Mouse (Mus musculus) fibroblast of lung, adult 2 months (primary cell): ENCODE measurements at regions not wholly inside any gene's neighbourhood (a gene's known extent, or its start where the extent isn't known, plus 50 kb on each side); places are given as distances from the start of the nearest gene placed in this dataset.

Experiments used
- DNase-seq: peaks from one replicate; pipeline ENCODE4 v3.0.0-alpha.2; 2011; ENCODE audit warnings: low read depth

- no peak for DNase-seq
These were observed 76.6 kb upstream of the Mkln1 start for GRCm38 (mm10) chr6:31321902-31322301.

DNA sequence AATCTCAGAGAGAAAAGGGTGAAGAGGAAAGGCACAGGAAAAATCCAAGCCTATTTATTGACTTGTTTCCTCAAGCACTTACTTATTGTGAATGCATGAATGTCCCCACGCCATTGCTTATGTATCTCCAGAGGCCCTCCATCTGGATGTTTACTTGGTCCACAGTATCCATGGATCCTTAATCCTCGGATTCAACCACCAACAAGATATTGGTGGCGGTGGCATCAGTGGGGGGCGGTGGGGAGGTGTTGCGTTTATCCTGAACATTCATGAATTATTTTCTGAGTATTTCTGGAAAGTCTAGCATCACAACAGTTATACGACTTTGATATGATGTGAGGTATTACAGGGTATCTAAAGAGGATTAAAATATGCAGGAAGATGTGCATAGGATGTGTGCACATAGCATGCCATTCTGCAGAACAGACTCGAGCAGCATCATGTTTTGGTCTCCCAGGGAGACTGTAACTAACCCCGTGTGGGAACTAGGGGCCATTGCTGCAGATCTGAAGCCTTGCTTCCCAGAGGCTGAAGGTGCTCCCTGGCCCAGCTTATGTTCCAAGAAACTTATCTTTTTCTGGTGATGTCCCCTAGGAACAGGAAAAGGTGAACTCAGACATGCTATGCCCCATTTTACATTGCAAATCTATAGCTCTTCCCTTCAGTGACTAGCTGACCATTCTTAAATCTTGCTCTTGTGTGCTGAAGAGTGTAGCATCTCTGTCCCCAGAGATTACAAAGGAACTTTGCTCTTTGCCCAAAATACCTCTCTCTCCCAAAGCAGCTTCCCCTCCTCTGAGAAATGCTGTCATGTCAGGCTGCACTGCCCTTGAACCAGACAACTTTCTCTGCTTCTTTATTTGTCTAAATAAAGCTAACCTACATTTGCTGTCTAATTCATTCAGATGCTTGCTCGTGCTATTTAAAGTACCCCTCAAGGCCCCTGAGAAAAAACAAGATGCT lies 75.0 kb upstream of the Mkln1 start:
- no peak for DNase-seq

DNA sequence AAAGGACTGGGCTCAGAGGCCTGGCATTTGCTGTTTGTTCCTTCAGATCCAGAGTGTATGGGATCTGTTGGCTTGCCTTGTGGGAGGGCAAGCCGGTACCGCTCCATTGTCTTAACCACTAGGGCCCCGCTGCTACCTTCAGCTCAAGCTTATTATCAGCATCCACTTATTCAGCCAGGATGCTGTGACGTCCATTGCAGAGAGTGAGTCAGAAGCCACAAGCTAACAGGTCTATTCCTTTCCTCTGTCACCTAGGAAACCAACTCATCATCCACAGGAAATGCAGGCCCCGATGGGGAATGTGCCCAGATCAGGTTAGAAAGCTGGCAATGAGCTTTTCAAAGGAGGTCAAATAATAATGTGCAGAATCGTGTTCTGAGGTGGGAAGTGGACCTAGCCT lies 73.8 kb upstream of the Mkln1 start:
- DNase-seq, result no peak

DNA sequence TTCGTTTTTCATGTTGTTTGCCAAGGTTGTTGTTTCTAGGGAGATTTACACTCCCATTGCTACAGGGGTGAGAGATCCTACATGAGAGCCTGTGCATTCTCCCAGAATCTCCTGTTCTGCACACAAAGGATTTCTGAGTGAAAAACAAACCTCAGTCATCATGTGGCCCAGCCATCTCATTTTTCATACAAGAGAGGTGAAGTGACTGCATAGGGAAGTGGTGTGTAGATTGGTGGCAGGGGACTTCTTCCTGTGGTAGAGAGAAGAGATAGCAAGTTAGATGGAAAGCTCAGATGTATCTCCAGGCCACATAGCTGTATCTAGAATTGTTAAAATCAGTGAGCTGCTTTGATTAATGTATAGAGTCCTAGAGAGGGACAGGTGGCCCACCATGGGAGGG lies 72.9 kb upstream of the Mkln1 start:
- DNase-seq, result no peak

DNA sequence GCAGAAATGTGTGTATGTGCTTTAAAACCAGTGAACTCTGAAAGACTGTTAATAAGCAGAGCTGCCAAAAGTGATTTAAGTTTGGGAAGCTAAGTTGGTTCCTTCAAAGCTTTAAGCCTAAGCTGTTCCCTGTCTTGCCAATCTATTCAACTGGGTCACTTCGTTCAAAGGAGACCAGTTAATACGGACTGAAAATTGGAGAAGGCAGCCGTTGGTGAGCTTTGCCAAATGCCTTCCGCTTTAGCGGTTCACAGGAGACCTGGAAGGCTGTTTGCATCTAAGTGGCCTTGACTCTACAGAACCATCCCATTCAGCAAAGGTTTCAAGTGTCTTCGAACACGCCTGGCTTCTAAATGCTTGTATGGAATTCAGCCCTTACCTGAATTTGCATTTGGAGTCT lies 68.2 kb upstream of the Mkln1 start:
- no peak for DNase-seq

DNA sequence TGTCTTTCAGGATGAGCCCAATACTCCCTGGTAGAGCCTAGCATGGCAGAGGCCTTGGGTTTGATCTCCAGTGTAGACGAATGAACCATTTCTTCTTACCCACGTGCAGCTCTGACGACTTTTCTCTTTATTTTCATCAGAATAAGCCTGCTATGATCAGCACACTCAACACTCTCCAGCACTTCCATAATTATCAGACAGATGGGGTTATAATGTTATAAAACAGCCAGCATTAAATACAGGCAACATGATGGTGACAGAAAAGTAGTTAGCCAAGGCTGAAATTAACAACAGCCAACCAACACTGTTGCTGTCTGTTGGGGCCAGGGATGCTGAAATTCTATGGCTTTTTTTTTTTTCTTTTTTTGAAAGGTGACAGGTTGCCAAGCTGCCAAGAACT lies 67.7 kb upstream of the Mkln1 start:
- DNase-seq, result no peak

DNA sequence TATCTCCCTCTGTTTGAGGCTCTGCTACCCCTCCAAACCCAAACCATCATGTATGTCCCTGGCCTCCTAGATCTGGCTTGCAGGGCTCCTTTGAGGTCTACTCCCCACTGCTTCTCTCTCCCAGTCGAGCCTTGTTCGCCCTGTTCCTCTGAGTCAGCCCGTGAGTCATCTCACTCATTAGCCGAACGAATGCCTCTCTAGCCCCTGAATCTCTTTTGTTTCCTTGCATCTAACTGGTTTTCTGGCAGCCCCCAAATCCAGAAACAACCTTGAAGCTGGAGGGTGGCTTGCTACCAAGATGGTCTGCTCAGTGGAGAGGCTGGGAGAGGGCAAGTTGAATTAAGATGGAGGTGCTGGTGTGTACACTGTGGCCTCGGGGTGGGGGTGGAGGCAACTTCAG lies 66.3 kb upstream of the Mkln1 start:
- DNase-seq, result peak; percentile 56

DNA sequence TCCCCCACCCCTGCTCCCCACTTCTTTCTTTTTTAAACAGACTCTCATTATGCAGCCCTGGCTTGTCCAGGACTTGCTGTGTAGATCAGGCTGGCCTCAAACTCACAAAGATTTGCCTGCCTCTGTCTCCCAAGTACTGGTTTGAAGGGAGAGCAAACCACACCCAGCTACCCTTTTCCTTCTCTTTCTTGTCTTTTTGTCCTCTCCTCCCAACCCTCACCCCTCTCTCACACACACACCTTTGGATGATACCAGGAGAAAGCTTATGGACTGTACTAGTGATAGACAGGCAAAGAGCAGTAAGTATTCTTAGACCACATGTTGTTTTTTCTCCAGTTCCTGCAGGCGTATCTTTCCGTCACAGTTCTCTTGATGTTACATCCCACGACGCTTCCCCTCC lies 65.8 kb upstream of the Mkln1 start:
- no peak for DNase-seq

- DNase-seq, result no peak
These were observed 65.2 kb upstream of the Mkln1 start for GRCm38 (mm10) chr6:31333228-31333922.

GRCm38 (mm10) chr6:31334086-31334485 lies 64.4 kb upstream of the Mkln1 start:
- DNase-seq, result no peak

GRCm38 (mm10) chr6:31339122-31339947 lies 59.2 kb upstream of the Mkln1 start:
- no peak for DNase-seq

DNA sequence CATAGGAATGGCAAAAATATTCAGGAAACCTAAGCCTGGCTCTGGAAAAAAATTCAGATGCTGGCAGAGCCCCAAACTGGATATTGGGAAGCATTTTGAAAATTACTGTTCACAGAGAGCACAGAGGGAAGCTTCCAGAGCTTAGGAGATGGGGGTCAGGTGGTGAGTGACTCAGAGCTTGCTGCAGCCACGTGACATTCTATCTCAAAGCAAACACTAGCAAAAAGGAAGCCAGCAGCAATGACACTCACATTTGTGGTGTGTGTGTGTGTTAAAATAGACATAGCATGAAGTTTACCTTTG lies 58.6 kb upstream of the Mkln1 start:
- DNase-seq, result no peak

- DNase-seq, result no peak
These were observed 53.0 kb upstream of the Mkln1 start for GRCm38 (mm10) chr6:31345366-31346084.

- DNase-seq, result no peak
These were observed 50.2 kb upstream of the Mkln1 start for GRCm38 (mm10) chr6:31348333-31348732.
